Mouse (Mus musculus): ENCODE results near the gene Slc41a3.

The Slc41a3 gene

DNA sequence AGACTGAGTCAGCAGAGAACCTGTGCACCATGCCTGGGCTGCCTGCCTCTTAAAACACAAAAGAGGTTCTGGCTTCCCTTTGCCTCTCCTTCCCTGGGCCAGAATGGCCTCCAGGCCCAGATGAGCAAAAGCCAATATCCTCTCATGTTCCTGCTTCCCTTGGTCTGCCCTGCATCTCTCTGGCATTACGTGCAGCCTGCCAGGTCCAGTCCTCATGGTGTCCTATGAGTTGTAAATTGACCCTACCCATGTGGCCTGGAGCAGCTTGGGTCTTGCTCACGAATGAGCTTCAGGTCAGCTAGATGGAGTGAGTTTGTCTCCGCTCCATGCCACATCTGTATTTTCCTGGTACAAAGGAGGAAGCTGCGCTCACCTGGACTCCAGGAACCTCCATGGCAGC lies 7.5 kb upstream of the Slc41a3 start:
- DNase-seq (ENCODE audit: inconsistent age in 2 of 2, low spot score in 1 of 2), result no peak

- peak in 1 of 2 experiments; percentile 41 for DNase-seq (ENCODE audit: inconsistent age in 2 of 2, low spot score in 1 of 2)
These were observed 6.9 kb upstream of the Slc41a3 start for GRCm38 (mm10) chr6:90597592-90597991.

- DNase-seq (ENCODE audit: inconsistent age in 2 of 2, low spot score in 1 of 2), result no peak
These were observed 6.3 kb upstream of the Slc41a3 start for GRCm38 (mm10) chr6:90598197-90598596.

DNA sequence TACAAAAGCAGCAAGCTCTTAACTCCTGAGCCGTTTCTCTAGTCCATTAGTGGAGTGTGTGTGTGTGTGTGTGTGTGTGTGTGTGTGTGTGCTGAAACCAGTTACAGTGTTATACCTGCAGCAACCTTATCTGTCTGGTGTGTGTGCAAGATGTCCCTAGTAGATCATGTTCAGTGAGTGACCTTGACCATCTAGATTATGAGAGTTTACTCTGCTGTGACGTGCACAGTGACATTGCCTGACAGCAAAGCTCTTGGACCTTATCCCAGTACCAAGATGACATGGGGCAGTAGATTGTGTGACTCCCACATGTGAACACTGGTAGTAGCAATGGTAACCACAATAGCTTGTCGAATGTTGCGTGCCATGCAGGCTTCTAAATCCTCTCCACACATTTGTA lies 4.2 kb upstream of the Slc41a3 start:
- peak; percentile 68 to 81 for DNase-seq (ENCODE audit: inconsistent age in 2 of 2, low spot score in 1 of 2)

DNA sequence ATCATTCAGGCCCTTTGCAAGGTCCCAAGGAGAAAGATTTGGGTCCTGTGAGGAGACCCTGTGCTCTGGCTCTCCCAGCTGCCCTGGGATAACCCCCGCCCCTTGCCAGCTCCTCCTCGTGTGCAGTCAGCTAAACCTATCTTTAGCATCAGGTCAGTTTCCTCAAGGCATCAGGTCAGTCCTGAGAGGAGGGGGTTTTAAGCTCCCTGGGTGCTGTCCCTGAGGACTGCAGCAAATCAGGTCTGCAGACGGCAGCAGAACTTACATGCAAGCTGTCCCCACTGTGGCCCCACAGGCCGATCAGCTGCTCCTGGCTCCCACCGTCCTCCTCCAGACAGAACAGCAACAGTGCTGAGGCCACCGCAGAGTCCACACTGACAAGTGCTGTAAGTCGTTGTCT lies 2.8 kb upstream of the Slc41a3 start:
- peak; percentile 22 to 50 for DNase-seq (ENCODE audit: inconsistent age in 2 of 2, low spot score in 1 of 2)

DNA sequence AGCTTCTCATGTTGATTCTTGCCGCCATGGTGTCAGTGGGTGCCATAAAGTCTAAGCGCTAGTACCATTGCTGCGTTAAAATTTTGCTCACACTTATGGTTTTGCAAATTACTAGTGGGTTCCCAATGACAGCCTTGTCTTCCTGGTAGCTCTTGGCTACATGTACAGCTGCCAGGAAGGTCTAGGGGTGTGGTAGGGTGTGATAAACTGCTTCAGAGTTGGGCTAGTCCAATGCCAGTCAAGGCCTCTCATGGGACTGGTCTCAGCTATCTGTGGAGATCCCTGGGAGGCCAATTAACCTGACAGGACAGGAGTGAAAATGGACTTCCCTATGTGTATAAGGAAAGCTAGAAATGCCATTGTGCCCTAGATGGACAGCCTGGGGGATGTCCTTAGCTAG lies 2.2 kb upstream of the Slc41a3 start:
- DNase-seq (ENCODE audit: inconsistent age in 2 of 2, low spot score in 1 of 2), result peak; percentile 5 to 31

GRCm38 (mm10) chr6:90603126-90603525 lies 1.4 kb upstream of the Slc41a3 start:
- peak; percentile 40 to 77 for DNase-seq (ENCODE audit: inconsistent age in 2 of 2, low spot score in 1 of 2)

GRCm38 (mm10) chr6:90604130-90604529 lies 395 bp upstream of the Slc41a3 start:
- peak; percentile 40 to 79 for DNase-seq (ENCODE audit: inconsistent age in 2 of 2, low spot score in 1 of 2)

- no peak for DNase-seq (ENCODE audit: inconsistent age in 2 of 2, low spot score in 1 of 2)
These were observed 757 bp downstream of the Slc41a3 start for GRCm38 (mm10) chr6:90605298-90605665.

DNA sequence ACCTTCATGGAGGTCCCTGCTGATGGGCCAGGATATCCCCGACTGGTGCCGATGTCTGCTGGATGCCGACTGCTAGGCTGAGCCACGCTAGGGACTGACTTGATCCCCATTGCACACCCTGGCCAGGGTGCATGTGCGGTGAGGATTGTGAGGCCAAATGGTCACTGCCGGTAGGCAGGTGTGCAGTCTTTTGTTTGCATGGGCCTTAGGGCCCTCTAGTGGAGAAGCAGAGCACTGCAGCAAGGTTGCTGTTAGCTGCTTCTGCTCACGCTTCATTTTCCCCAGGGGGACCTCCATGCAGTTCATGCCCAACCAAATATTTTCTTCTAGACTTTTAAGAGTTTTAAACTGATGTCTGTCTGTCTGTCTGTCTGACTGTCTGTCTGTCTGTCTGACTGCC lies 2.0 kb downstream of the Slc41a3 start:
- DNase-seq (ENCODE audit: inconsistent age in 2 of 2, low spot score in 1 of 2), result peak; percentile 68 to 85

GRCm38 (mm10) chr6:90607196-90607595 lies 2.7 kb downstream of the Slc41a3 start:
- DNase-seq (ENCODE audit: inconsistent age in 2 of 2, low spot score in 1 of 2), result peak; percentile 69 to 85

GRCm38 (mm10) chr6:90608186-90608585 lies 3.7 kb downstream of the Slc41a3 start:
- DNase-seq (ENCODE audit: inconsistent age in 2 of 2, low spot score in 1 of 2), result peak; percentile 78 to 83

DNA sequence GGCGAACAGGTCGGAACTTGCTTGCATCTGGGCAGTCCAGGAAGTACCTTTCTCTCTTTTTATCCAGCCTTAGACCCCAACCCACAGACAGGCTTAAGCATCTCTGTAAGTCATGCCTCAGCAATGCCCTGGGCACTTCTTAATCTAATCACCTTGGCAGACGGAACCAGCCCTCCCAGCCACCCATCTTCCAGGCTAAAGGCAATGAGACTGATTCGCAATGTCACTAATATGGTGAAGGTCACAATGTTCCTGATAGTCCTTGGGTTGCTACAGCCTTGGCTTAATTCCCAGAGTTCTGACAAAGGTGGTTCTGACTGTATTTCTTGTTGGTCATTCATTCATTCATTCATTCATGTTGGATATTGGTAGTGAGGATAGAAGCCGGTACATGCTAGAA lies 5.7 kb downstream of the Slc41a3 start:
- DNase-seq (ENCODE audit: inconsistent age in 2 of 2, low spot score in 1 of 2), result peak; percentile 81 to 88

DNA sequence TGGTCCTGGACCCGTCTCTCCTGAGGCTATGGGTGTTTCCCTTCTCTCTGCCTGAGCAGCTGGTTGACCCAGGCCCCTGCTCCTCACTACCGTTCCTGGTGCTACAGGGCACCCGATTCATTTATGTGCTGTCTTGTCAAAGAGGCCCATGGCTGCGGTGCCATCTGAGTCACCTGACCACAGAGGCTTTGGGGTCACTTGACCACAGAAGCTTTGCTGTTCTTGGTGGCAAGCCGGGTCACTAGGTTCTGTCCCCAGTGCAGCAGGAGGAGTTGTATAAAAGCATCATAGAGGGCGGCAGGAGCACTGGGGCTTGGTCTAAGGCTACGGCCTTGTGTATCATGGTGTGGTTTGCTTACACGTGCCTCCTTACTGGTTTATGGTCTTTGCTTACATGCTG lies 8.8 kb downstream of the Slc41a3 start:
- peak in 1 of 2 experiments; percentile 13 for DNase-seq (ENCODE audit: inconsistent age in 2 of 2, low spot score in 1 of 2)

GRCm38 (mm10) chr6:90615362-90615761 lies 10.8 kb downstream of the Slc41a3 start:
- peak; percentile 59 to 83 for DNase-seq (ENCODE audit: inconsistent age in 2 of 2, low spot score in 1 of 2)

- peak in 1 of 2 experiments; percentile 71 for DNase-seq (ENCODE audit: inconsistent age in 2 of 2, low spot score in 1 of 2)
These were observed 11.5 kb downstream of the Slc41a3 start for GRCm38 (mm10) chr6:90615991-90616390.

GRCm38 (mm10) chr6:90616481-90616880 lies 12.0 kb downstream of the Slc41a3 start:
- DNase-seq (ENCODE audit: inconsistent age in 2 of 2, low spot score in 1 of 2), result peak in 1 of 2 experiments; percentile 57

GRCm38 (mm10) chr6:90618274-90618673 lies 13.7 kb downstream of the Slc41a3 start:
- peak; percentile 10 to 32 for DNase-seq (ENCODE audit: inconsistent age in 2 of 2, low spot score in 1 of 2)

DNA sequence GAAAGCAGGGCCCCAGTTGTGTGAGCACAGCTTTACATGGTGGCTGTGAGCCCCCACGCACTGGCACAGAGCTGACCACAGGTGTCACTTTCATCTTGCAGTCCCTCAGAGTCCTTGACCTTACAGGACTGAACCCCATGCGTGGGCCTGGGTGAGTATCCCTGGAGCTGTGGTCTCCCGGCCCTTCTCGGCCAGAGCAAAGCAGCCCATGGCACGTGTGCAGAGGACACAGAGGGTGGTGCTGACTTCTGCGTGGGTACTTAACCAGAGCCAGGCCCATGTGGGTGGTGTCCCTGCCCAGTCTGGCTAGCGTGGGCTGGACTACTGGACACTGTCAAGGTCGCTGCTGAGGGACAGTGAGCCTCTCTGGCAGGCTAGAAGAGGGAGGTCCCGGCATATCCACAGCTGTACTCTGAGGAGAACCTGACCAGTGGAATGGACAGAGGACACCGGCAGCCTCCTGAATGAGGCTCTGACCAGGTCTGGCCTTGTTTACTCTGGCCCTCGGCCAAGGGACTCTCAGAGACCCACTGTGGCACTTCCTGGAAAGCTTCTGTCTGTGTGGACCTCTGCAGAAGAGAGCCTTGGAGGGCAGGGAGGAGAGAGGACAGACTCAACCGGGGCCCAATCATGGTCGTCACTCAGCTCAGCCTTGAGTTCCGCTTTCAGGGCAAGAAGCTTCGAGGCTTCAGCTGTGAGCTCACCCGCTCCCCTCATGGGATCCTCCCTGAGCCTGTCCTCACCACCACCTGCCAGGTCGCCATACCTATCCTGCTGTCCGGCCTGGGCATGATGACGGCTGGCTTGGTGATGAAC lies 14.5 kb downstream of the Slc41a3 start:
- DNase-seq (ENCODE audit: inconsistent age in 2 of 2, low spot score in 1 of 2), result peak; percentile 80 to 90

DNA sequence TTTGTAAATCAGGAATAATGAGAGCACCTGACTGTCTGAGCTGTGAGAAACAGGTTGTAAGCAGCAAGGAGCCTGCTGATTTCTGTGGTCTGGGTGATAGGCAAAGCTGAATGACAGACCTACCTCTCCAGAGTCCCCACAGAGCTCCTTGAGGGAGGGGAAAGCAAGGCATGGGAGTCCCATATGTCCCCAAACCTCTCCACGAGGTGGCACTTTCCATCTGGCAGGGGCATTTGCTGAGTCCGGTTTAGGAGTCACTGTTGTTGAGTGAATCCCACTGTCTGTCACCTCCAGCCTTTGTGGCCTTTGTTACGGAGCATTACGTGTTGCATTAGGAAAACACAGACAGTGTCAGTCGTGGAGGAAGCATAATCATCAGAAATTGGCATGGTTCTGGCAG lies 15.4 kb downstream of the Slc41a3 start:
- peak in 1 of 2 experiments; percentile 8 for DNase-seq (ENCODE audit: inconsistent age in 2 of 2, low spot score in 1 of 2)

DNA sequence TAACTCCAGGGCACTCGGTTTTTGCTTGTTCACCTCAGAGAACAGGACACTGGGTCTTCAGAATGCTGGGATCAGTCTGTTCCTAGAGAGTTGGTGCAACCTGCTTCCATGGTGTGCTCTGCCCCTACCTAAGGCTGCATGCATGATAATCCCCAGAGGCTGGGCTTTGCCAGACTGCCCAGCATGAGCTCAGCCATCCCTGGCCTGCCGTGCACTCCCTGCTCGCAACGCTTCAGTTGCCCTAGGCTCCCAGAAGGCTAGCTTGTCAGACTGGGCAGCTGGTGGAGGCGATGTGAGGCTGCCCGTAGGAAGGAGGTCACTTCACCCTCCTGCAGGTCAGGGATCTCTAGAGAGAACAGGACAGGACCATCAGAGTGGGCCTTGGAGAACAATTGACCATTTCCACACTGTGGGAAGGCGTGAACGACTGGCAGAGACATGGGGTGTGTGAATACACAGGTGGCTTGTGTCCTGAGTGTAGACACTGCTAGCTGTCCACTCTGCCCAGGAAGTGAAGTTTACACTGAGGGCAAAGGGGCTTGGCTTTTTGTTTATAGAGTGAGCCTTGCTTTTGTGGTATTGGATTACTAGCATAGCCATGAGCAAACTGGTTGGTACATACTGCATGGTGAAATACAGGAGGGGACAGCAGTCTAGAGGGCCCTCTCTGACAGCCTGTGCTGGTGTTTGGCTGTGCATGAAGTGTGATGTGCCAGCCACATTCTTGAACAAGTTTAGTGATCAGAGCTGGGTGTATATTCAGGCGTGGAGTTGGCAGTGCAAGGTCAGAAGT lies 16.5 kb downstream of the Slc41a3 start:
- peak; percentile 11 to 35 for DNase-seq (ENCODE audit: inconsistent age in 2 of 2, low spot score in 1 of 2)

DNA sequence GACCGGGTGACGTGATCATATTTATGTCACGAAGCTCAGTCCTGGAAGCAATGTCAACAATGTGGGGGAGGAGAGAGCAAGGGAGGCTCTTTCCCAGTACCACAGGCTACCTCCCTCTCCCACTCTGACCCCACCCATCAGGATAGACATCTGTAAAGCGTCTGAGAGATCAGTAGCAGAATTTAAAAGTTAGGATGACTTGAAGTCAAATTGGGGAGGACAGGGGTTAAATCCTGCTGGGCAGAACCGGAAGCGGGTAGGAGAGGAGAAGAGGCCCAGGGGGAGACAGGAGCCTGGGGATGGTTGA lies 17.0 kb downstream of the Slc41a3 start:
- DNase-seq (ENCODE audit: inconsistent age in 2 of 2, low spot score in 1 of 2), result peak in 1 of 2 experiments; percentile 42

All from adrenal gland, adult (tissue).